Mouse (Mus musculus) liver, embryonic 11.5 days (tissue): ENCODE measurements at regions not wholly inside any gene's neighbourhood (a gene's known extent, or its start where the extent isn't known, plus 50 kb on each side); places are given as distances from the start of the nearest gene placed in this dataset.

ENCODE experiments used
- ATAC-seq: fragments of 200-750 bp; cut with Nextera tagmentation; replicated peaks from 2 replicates; pipeline ENCODE4 v1.8.0; 2017; ENCODE audit warnings: moderate number of reproducible peaks, mild to moderate bottlenecking, moderate TSS enrichment, moderate library complexity; ENCODE audit not compliant: low FRiP score
- DNase-seq: peaks from one replicate; pipeline ENCODE4 v3.0.0-alpha.2; 2017; ENCODE audit warnings: low spot score
- H3K27ac ChIP-seq: fragments of 300-500 bp; sonication (generic); 2 replicates; pipeline ENCODE4 v1.5.1; 2014; ENCODE audit warnings: mild to moderate bottlenecking, low read depth, low read length, control low read depth
- H3K27me3 ChIP-seq: fragments of 300-500 bp; sonication (generic); replicated peaks from 2 replicates; pipeline ENCODE4 v1.6.1; 2014; ENCODE audit warnings: low read length, mixed read lengths; ENCODE audit not compliant: control insufficient read depth, insufficient read depth
- H3K36me3 ChIP-seq: fragments of 300-500 bp; sonication (generic); 2 replicates; pipeline ENCODE4 v1.6.1; 2014; ENCODE audit warnings: mild to moderate bottlenecking, low read length, moderate library complexity, mixed read lengths; ENCODE audit not compliant: control insufficient read depth, insufficient read depth
- H3K4me1 ChIP-seq: fragments of 300-500 bp; sonication (generic); replicated peaks from 2 replicates; pipeline ENCODE4 v1.6.1; 2014; ENCODE audit warnings: low read length, mixed read lengths; ENCODE audit not compliant: control insufficient read depth, insufficient read depth
- H3K4me2 ChIP-seq: fragments of 300-500 bp; sonication (generic); 2 replicates; pipeline ENCODE4 v1.6.1; 2014; ENCODE audit warnings: mild to moderate bottlenecking, control low read depth, moderate library complexity
- H3K4me3 ChIP-seq: fragments of 300-500 bp; sonication (generic); 2 replicates; pipeline ENCODE4 v1.5.1; 2014; ENCODE audit warnings: low read depth, low read length, control low read depth
- H3K9ac ChIP-seq: fragments of 300-500 bp; sonication (generic); 2 replicates; pipeline ENCODE4 v1.6.1; 2014; ENCODE audit warnings: low read depth, low read length, control low read depth
- H3K9me3 ChIP-seq: fragments of 300-500 bp; sonication (generic); 2 replicates; pipeline ENCODE4 v1.6.1; 2016; ENCODE audit warnings: low read length, inconsistent platforms, mixed read lengths; ENCODE audit not compliant: control insufficient read depth
- WGBS: fragments of 180-500 bp; shearing (Covaris S2); extraction: QIAGEN DNeasy Blood & Tissue Kit; methylation state at CpG from one replicate; pipeline ENCODE4 v1.1.7; 2014; 5-methylcytosine and 5-hydroxymethylcytosine counted together

DNA sequence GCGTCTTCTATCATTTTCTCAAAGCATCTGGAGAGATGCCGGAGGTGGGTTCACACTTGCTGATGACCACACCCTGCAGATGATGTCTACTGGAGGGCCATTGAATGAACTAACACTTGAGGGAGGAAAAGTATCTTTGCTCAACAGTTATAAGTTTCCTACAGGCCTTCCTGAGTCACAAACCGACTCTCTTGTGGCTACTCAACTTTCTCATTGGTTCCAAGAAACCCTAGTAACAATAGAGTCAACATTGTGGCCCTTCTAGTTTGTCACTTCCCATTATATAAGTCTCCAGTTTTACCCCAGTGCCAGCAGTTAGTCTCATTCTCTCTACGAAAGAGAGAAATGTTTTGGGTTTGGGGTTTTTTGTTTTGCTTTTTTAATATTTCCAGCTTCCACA, 604.1 kb upstream of the Arid1b start:
- DNase-seq (no peak), ATAC-seq (no peak)
- no peak overlapping the region for H3K27ac ChIP-seq
- no peaks in the 10 kb centered on the region for H3K36me3 ChIP-seq
- no peak overlapping the region for H3K4me3 ChIP-seq
- no peaks in the 10 kb centered on the region for H3K9me3 ChIP-seq
- H3K4me2 ChIP-seq: no peak overlapping the region
- H3K27me3 ChIP-seq: no peaks in the 10 kb centered on the region; the same call in 1 of the 2 replicates
- 85% methylated on average over 4 of the region's 4 CpGs for WGBS
- H3K4me1 ChIP-seq: no peaks in the 10 kb centered on the region
- no peak overlapping the region for H3K9ac ChIP-seq

DNA sequence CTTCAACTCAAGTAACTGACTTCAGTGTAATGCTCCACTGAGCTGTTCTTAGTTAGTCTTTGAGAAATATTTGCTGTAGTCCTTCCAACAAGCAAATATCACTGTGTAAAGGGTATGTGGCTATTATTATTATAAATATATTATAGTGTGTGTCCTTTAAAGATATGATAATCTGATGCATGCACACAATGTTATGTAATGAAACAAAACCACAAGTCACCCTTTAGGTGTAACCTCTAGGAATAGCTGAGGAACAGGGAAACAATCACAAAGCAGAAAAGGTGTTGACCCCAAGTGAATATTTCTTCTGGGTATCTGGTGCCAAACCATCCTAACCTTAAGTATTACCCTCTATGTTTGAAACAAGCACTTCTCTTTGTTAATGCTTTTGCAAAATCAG, 603.6 kb upstream of the Arid1b start:
- Histone ChIP-seq H3K9ac (no peak overlapping the region), H3K4me3 (no peak overlapping the region), H3K36me3 (no peaks in the 10 kb centered on the region), H3K27ac (no peak overlapping the region), H3K27me3 (no peaks in the 10 kb centered on the region), H3K9me3 (no peaks in the 10 kb centered on the region), H3K4me2 (no peak overlapping the region), H3K4me1 (no peaks in the 10 kb centered on the region)
- no peak for ATAC-seq
- no peak for DNase-seq

DNA sequence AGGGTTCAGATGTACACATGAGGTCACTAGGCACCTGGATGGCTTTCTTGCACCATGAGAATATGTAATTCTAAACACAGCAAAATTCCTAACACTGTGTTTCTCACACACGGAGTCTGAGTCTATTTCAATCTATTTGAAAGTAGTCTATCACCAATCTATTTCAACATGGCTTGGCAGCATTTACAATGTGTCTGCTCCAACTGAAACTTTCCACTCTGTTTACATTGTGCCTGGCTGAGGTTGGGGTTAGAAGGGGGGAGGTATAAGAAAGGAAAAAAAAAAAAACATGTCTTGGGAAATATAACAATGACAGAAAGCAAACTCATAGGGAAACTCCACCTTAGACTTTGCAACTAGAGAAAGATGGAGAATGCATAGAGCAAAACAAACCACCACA, 602.9 kb upstream of the Arid1b start:
- ATAC-seq (no peak), DNase-seq (no peak)
- Histone ChIP-seq H3K27ac (no peak overlapping the region), H3K9ac (no peak overlapping the region), H3K4me2 (no peak overlapping the region), H3K9me3 (no peaks in the 10 kb centered on the region), H3K27me3 (no peaks in the 10 kb centered on the region), H3K4me1 (no peaks in the 10 kb centered on the region), H3K36me3 (no peaks in the 10 kb centered on the region), H3K4me3 (no peak overlapping the region)
- WGBS: 57% methylated on average over 1 of the region's 1 CpGs

DNA sequence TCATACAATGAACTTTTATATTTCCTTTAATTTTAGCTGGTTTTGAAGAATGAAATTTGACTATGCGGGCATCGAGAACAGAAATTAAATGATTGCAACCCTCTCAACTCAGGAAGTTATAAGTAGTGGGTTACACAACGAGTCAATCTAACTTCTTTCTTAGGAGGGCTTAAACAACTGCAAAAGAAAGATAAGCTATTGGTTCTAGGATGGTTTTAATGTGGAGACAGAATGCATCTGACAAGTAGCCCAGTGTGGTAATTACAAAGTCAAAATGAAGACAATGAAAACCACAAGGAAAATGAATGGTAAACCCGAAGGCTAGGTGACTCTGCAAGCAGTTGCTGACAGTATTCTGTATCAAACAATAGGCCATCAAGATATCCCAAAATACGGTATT, 598.0 kb upstream of the Arid1b start:
- H3K4me3 ChIP-seq: no peak overlapping the region
- WGBS: 62% methylated on average over 5 of the region's 5 CpGs
- no peak overlapping the region for H3K4me2 ChIP-seq
- no peaks in the 10 kb centered on the region for H3K9me3 ChIP-seq
- H3K36me3 ChIP-seq: no peaks in the 10 kb centered on the region
- no peak for DNase-seq
- peak; percentile 80 for ATAC-seq
- H3K27me3 ChIP-seq: no peaks in the 10 kb centered on the region
- no peak overlapping the region for H3K27ac ChIP-seq
- H3K4me1 ChIP-seq: no peaks in the 10 kb centered on the region
- H3K9ac ChIP-seq: no peak overlapping the region

DNA sequence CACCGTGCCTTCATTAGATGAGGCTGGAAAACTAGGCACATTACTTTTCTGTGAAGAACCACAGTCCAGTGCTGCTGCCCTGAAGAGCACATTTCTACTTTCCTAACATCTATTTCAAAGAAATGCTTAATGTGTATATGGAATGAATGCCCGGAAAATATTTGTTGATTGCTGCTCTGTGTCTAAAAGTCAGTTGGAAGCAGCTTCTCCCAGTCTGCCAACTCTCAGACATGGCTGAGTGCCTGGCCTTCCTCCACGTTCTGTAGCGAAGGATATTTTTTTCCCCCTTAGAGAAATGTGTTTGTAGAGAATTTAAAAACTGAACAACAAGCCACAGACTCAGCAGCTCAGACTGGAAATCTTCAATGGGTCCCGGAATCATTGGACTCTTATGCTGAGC, 576.4 kb upstream of the Arid1b start:
- H3K4me3 ChIP-seq: no peak overlapping the region
- no peak for DNase-seq

DNA sequence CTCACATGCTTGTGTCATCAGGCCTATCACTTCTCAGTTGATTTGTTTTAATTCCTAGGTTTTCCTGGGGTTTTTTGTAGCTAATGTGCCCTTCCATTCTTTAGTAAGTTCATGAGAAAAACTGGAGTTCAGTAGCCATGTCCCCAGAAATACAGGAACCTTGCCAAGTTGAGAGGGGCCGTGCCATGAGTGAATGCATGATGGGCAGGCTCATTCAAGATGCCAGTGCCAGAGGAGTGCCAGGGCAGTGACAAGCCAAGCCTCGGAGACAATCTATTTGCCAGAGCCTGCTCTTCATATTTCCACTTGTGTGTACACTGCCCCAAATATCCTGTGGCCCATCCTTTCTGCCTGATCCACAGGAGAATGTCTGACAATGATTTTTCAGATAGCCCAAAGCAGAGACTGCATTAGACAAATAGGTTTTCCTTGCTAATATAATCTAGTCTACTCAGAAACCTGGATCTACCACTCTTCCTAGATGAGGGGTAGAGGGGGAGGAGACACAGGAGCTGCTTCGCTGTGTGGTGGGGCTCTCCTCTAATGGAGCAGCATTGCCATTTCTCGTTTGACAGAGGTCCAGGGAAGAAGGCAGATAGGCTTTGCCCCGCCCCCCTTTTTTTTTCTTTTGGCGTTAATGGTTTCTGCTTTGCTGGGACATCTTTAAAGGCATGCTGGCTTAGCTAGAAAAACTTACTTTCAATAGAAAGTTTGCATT, 569.5 kb upstream of the Arid1b start:
- ATAC-seq: no peak; the same call in 1 of the 2 replicates
- H3K27me3 ChIP-seq: no peaks in the 10 kb centered on the region
- no peak overlapping the region for H3K27ac ChIP-seq
- H3K9ac ChIP-seq: no peak overlapping the region
- no peaks in the 10 kb centered on the region for H3K9me3 ChIP-seq
- H3K4me1 ChIP-seq: no peaks in the 10 kb centered on the region
- H3K36me3 ChIP-seq: no peaks in the 10 kb centered on the region
- DNase-seq: no peak
- 55% methylated on average over 6 of the region's 6 CpGs for WGBS
- no peak overlapping the region for H3K4me2 ChIP-seq
- no peak overlapping the region for H3K4me3 ChIP-seq

More for the DNA sequence above, 576.4 kb upstream of the Arid1b start:
- Histone ChIP-seq H3K9ac (no peak overlapping the region), H3K4me2 (no peak overlapping the region), H3K36me3 (no peaks in the 10 kb centered on the region), H3K27me3 (no peaks in the 10 kb centered on the region), H3K4me1 (no peaks in the 10 kb centered on the region), H3K9me3 (no peaks in the 10 kb centered on the region), H3K27ac (no peak overlapping the region)
- WGBS: 81% methylated on average over 5 of the region's 5 CpGs
- no peak for ATAC-seq

DNA sequence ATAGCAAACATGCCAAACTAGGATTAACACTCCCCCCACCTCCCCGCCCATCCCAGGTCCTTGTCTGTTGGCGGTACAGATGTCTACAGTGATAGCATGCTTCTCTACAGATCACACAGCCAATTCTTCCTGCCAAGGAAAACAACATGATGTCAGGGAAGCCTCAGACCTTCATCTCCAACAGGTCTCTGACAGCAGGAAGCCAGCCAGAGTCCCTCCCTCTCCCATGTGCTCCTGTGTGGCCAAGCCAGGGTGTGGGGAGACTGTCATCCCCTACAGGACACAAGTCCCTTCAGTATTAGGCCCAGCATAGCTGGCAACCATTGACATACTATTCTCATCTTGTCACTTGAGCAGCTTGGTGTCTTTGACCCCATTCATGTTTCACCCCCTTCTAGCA, 568.8 kb upstream of the Arid1b start:
- Histone ChIP-seq H3K36me3 (no peaks in the 10 kb centered on the region), H3K9ac (no peak overlapping the region), H3K9me3 (no peaks in the 10 kb centered on the region), H3K27me3 (no peaks in the 10 kb centered on the region), H3K4me3 (no peak overlapping the region), H3K27ac (no peak overlapping the region), H3K4me2 (no peak overlapping the region), H3K4me1 (no peaks in the 10 kb centered on the region)
- ATAC-seq: no peak; the same call in 1 of the 2 replicates
- 63% methylated on average over 2 of the region's 2 CpGs for WGBS
- no peak for DNase-seq

DNA sequence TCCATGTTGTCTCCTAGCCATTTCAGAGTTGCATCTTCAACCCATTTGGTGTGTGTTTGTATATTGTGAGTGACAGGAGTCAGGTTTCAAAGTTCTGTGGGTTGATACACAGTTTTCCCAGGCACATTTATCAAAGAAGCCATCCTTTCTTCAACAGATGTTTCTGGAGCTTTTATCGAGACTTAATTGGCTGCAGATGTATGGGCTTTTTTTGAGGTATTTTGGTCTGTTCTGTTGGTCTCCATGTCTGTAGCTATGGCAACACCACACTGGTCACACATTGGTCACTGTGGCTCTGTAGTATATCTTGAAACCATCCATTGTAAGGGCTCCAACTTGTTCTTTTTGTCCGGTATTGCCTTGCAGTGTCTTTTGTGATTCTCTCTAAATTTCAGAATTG, 565.1 kb upstream of the Arid1b start:
- Histone ChIP-seq H3K4me3 (no peak overlapping the region), H3K27me3 (no peaks in the 10 kb centered on the region), H3K9me3 (no peaks in the 10 kb centered on the region), H3K4me2 (no peak overlapping the region), H3K27ac (no peak overlapping the region), H3K36me3 (no peaks in the 10 kb centered on the region), H3K9ac (no peak overlapping the region), H3K4me1 (no peaks in the 10 kb centered on the region)
- ATAC-seq (no peak), DNase-seq (no peak)
- WGBS: 58% methylated on average over 2 of the region's 2 CpGs

DNA sequence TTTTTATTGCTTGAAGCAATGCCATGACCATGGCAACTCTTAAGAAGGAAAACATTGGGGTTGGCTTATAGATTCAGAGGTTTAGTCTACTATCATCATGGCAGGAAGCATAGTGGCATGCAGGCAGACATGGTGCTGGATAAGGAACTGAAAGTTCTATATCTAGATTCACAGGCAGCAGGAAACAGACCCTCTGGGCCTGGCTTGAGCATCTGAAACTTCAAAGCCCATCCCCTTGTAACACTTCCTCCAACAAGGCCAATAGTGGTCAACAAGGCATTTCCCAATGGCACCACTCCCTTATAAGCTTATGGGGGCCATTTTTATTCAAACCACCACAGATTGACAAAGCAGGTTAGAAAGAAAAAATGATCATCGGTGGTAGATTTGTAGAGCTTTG, 548.5 kb upstream of the Arid1b start:
- Histone ChIP-seq H3K4me1 (no peaks in the 10 kb centered on the region), H3K9me3 (no peaks in the 10 kb centered on the region), H3K4me2 (no peak overlapping the region), H3K4me3 (no peak overlapping the region), H3K27ac (no peak overlapping the region), H3K36me3 (no peaks in the 10 kb centered on the region), H3K27me3 (no peaks in the 10 kb centered on the region), H3K9ac (no peak overlapping the region)
- 87% methylated on average over 1 of the region's 1 CpGs for WGBS
- ATAC-seq: no peak
- DNase-seq: no peak
